Mouse (Mus musculus) cerebellum, adult 2 months (tissue): ENCODE results near the gene Mpi. TPM values are rescaled to one million over a fixed set of nuclear protein-coding genes. Genes with fewer than 3 reads are reported as not detected.

Experiments
- DNase-seq, 2 experiments: peaks; one replicate each; pipeline ENCODE4 v3.0.0; 2021
- H3K27ac ChIP-seq: fragments of 200-500 bp; 2 replicates; pipeline ENCODE4 v1.5.1; 2012; ENCODE audit warnings: low read length, control low read depth, inconsistent platforms; ENCODE audit not compliant: insufficient read depth
- H3K27me3 ChIP-seq: fragments of 200-500 bp; 2 replicates; pipeline ENCODE4 v1.6.1; 2012; ENCODE audit warnings: inconsistent platforms, mild to moderate bottlenecking, low read length, moderate library complexity; ENCODE audit not compliant: control insufficient read depth, insufficient read depth
- H3K4me1 ChIP-seq: fragments of 200-500 bp; 2 replicates; pipeline ENCODE4 v1.6.1; 2011; ENCODE audit warnings: low read length; ENCODE audit not compliant: control insufficient read depth, insufficient read depth
- H3K4me3 ChIP-seq: fragments of 200-500 bp; replicated peaks from 2 replicates; pipeline ENCODE3; 2011; ENCODE audit warnings: mild to moderate bottlenecking, low read depth, low read length, control low read depth; ENCODE audit not compliant: insufficient read depth
- CTCF ChIP-seq: fragments of 200-500 bp; IDR thresholded peaks from 2 replicates; pipeline ENCODE4 v1.5.1; 2011; ENCODE audit warnings: low read depth, mild to moderate bottlenecking, control low read depth, low read length, moderate library complexity, borderline replicate concordance; ENCODE audit not compliant: insufficient read depth
- POLR2A ChIP-seq: fragments of 200-500 bp; IDR thresholded peaks from 2 replicates; pipeline ENCODE4 v1.6.1; 2011; ENCODE audit warnings: low read length, control low read depth, borderline replicate concordance; ENCODE audit not compliant: insufficient read depth
- WGBS: fragments of 180-500 bp; shearing (Covaris S2); methylation state at CpG from one replicate; pipeline ENCODE4 v1.1.7; 2018; 5-methylcytosine and 5-hydroxymethylcytosine counted together
- polyA plus RNA-seq: library from polyadenylated mRNA; depleted of rRNA; stranded (reverse); fragments of >200 nt; gene quantifications from 2 replicates; pipeline ENCODE4 v1.2.3, GENCODE M21; 2012

The Mpi gene
- polyA plus RNA-seq, 1 experiment, result 95.1 TPM

DNA sequence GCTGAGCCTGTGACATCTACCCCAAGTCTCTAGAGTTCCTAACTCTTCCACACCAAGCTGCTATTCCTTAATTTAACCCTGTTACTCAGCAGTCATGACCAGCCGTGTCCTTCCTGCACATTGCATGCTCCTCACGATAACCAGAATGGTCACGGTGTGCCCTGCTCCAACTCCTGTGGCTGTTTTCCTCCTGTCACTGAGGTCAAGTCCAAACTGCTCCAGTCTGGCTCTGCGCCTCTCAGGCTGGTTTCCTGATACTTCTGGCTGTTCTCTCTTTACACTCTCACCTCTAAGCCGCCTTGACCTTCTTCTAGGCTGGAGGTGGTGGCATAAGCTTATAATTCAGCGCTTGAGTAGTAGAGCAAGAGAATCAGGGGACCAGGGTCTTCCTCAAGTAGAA lies 15.9 kb upstream of the Mpi start:
- no peak for DNase-seq
- Histone ChIP-seq H3K4me3 (no peak overlapping the region), H3K27ac (no peak overlapping the region), H3K27me3 (no peaks in the 10 kb centered on the region), H3K4me1 (no peaks in the 10 kb centered on the region)
- WGBS, result 92% methylated on average over 6 of the region's 6 CpGs
- TF ChIP-seq CTCF (no peak), POLR2A (no peak)

DNA sequence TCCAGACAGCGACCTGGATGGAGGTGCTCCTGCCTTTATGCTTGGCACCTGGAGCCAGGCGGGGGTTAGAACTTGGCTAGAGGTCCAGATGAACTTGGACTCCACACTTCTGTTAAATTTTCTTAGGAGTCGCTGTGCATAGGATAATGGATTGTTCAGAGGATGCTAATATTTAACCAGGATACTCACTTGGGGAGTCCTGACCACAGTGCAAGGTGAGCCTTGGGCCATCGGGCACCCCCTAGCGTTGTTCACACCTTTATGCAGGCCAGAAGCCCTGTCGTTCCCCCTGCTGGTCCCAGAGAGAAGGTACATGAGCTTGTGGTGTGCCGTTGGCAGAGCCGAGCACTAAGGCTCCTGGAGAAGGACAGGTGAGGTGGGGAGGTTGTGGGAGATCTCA lies 14.3 kb upstream of the Mpi start:
- no peak overlapping the region for H3K27ac ChIP-seq
- 0 out of 2 replicates have a peak, but pooled peaks cover under 1% of the 10 kb centered on the region for H3K4me1 ChIP-seq
- no peak for TF ChIP-seq POLR2A
- peak; percentile 47; the same call in 1 of the 2 replicates for TF ChIP-seq CTCF
- DNase-seq, result peak in 1 of 2 experiments; percentile 23
- WGBS, result 35% methylated on average over 8 of the region's 8 CpGs
- no peaks in the 10 kb centered on the region for H3K27me3 ChIP-seq
- no peak overlapping the region for H3K4me3 ChIP-seq

DNA sequence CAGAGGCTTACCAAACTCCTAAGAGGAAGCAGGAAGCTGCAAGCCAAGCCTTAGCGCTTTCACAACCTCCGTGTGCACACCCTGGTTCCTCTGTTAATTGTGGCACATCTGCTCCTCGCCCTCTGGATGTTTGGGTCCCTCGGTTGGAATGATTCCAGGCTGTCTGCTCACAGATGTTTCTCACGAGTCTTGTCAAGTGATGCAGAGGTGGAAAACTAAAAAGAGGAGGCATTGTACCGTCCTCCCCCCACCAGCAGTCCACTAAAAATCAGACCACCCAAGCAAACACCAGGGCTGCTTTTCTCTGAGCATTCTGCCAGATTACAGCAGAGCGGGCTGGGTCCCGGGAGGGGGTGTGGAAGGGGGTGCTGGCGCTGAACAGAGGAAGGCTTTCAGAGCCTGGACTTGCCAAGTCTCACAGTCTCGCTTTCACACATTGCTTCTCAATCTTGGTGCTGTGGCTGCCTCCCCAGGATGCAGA lies 13.2 kb upstream of the Mpi start:
- peak in 1 of 2 experiments; percentile 23 for DNase-seq
- Histone ChIP-seq H3K27me3 (no peaks in the 10 kb centered on the region), H3K4me1 (peaks cover 4% of the 10 kb centered on the region; the same call in 1 of the 2 replicates), H3K4me3 (no peak overlapping the region), H3K27ac (no peak overlapping the region)
- TF ChIP-seq CTCF, result no peak
- TF ChIP-seq POLR2A, result no peak
- WGBS, result 23% methylated on average over 10 of the region's 10 CpGs

DNA sequence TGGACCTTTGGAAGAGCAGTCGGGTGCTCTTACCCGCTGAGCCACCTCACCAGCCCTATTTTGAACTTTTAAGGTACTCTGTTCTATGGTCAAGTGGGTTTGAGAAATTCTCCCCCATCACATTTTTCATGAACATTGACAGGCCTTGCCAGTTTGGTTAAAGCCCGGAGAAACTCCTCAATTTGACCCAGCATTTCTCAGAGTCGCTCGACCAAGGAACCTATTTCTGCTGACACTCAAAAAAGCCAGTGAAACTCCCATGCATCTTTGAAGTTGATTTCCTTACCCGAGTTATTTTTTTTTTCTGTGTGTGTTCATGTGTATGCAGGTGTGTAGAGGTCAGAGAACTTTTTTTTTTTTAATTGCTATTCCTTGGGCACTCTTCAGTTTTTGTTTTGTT lies 12.0 kb upstream of the Mpi start:
- H3K4me1 ChIP-seq, result peaks cover 4% of the 10 kb centered on the region; the same call in 1 of the 2 replicates
- H3K4me3 ChIP-seq, result no peak overlapping the region
- TF ChIP-seq CTCF (no peak), POLR2A (no peak)
- no peaks in the 10 kb centered on the region for H3K27me3 ChIP-seq
- 91% methylated on average over 6 of the region's 6 CpGs for WGBS
- no peak for DNase-seq
- no peak overlapping the region for H3K27ac ChIP-seq

DNA sequence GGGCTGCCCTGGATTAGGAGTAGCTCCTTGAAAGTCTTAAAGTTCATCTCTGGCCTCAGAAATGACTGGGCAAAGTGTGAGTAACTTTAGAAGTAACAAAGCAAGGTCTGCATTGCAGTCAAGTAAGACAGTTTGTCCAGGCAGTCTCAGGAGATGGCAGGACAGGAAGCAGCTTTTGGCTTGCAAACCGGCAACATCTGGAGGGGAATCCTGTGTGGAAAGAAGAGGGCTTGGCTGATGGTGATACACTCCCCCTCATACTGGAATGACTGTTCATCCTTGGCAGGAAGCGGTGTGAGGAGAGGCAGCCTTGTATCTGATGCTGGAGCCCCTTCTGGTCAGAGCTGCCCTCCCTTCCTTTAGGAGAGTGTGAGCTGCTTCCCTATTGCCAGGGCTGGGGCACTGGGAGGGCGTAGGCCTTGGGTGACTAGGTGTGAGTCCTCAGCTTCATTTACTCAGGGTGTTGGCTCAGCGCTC lies 10.4 kb upstream of the Mpi start:
- no peak overlapping the region for H3K4me3 ChIP-seq
- H3K4me1 ChIP-seq, result peaks cover 4% of the 10 kb centered on the region; the same call in 1 of the 2 replicates
- no peak for DNase-seq
- H3K27me3 ChIP-seq, result no peaks in the 10 kb centered on the region
- H3K27ac ChIP-seq, result no peak overlapping the region
- no peak for TF ChIP-seq CTCF
- no peak for TF ChIP-seq POLR2A
- 46% methylated on average over 4 of the region's 4 CpGs for WGBS

DNA sequence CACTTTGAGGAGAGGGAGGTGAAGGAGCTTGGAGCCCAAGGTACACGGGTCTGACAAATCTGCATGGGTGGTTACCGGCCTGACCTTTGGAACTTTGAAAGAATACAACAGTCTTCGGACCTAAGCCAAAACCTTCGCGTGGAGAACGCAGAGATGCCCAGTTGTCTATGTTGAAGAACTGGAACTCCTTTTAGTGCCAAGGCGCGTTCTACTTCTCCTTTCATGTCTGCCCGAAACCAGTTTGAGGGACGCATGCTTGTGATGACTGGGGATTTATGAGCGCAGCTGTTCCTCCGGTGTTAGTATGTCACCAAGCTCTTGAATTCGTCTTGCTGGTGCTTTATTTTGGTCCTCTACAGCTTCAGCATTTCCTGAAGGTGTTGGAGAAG lies 9.1 kb upstream of the Mpi start:
- H3K27ac ChIP-seq, result no peak overlapping the region
- H3K4me1 ChIP-seq, result peaks cover 4% of the 10 kb centered on the region; the same call in 1 of the 2 replicates
- 73% methylated on average over 13 of the region's 13 CpGs for WGBS
- no peaks in the 10 kb centered on the region for H3K27me3 ChIP-seq
- TF ChIP-seq CTCF (no peak), POLR2A (no peak)
- peak in 1 of 2 experiments; percentile 15 for DNase-seq
- no peak overlapping the region for H3K4me3 ChIP-seq

DNA sequence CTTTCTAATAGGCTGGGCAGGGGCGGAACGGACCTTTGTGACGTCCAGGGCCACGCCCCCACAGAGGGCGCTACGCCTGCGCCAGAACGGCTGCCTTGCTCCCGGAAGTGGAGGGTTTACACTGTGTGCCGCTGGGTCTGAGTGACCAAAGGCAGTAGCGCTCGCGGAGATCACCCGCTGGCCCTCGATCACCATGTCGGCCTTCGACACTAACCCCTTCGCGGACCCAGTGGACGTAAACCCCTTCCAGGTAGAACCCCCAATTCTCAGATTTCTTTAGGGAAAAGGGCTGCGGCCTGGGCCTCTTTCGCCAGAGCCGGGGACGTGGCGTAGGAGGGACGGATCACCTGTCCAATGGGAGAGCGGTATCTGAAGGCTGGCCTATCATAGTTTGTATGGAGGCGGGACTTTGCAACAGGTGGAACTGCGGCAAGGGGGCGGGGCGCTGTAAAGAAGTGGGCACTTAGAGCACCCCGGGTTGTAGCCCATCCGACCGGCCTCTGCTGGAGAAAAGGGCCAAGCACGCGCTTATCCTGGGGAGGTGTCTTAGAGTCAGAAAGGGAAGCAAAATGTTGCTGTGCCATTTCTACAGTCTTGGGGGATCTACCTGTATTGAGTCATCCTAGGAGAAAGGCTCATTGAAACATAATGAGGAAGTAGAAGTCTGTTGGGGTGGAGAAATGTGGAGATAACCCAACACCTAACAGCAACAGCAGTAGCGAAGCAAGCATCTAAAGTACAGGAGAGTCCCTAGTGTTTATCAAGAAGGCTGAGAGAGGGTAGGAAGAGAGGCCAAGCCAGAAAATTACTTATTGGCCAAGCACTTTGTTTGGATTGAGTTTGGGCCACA lies 8.5 kb upstream of the Mpi start, which contains the start of gene Scamp2:
Scamp2 (plus strand) TSS at position 83 of the 850 bp plus-strand sequence.
- peak within 1 kb of the TSS; percentile 71 for H3K4me3 ChIP-seq
- no peaks in the 10 kb centered on the region for H3K27me3 ChIP-seq
- H3K4me1 ChIP-seq, result peaks cover 4% of the 10 kb centered on the region; the same call in 1 of the 2 replicates
- peak; percentile 94 to 97 for DNase-seq
- TF ChIP-seq CTCF (no peak), POLR2A (peak; percentile 73; the same call in 1 of the 2 replicates)
- H3K27ac ChIP-seq, result peak within 1 kb of the TSS; percentile 35; the same call in 1 of the 2 replicates
- WGBS, result 2% methylated on average over 37 of the region's 37 CpGs

DNA sequence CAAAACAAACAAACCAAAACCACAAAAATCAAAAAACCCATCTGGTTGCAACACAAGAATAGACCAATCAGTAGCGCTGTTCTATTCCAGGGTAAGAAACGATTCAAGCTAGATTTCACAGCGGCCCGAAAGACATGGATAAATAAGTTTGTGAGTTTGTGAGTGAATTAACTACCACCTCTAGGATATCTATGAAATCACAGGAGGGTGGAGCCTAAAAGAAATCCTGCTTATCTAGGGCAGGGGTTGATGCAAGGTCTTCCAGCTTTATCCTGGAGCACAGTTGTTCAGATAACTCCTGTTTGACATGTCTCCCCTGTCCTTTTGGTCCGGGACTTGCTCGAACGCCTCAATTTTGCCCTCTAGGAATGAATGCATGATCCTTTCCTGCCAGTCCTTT lies 7.7 kb upstream of the Mpi start:
- Histone ChIP-seq H3K4me3 (peak overlapping the region; percentile 71), H3K27me3 (no peaks in the 10 kb centered on the region), H3K27ac (no peak overlapping the region), H3K4me1 (peaks cover 4% of the 10 kb centered on the region; the same call in 1 of the 2 replicates)
- 20% methylated on average over 7 of the region's 7 CpGs for WGBS
- no peak for DNase-seq
- no peak for TF ChIP-seq POLR2A
- TF ChIP-seq CTCF, result no peak

DNA sequence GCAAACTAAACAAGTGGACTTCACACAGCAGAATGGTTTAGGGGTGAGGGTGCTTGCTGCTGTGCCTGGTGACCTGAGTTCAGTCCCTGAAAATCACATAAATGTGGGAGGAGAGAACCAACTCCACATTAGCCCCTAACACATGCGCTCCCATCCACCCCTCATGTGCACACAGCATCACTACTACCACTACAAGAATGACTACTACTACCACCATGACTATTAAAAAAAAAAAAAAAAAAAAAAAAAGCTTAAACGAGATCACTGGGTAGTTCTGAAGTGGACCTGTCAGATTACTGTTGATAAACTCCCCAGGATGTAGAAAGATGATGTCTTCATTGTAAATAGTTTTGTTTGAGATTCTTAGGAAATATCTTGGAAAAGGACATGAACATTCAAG lies 7.0 kb upstream of the Mpi start:
- H3K27me3 ChIP-seq, result no peaks in the 10 kb centered on the region
- DNase-seq, result no peak
- WGBS, result 77% methylated on average over 2 of the region's 2 CpGs
- no peak overlapping the region for H3K27ac ChIP-seq
- TF ChIP-seq POLR2A (no peak), CTCF (no peak)
- peaks cover 4% of the 10 kb centered on the region; the same call in 1 of the 2 replicates for H3K4me1 ChIP-seq
- no peak overlapping the region for H3K4me3 ChIP-seq
